Mouse (Mus musculus) spleen, postnatal 0 days (tissue): ENCODE results near the gene Cd200r2. TPM values are rescaled to one million over a fixed set of nuclear protein-coding genes. Genes with fewer than 3 reads are reported as not detected.

Experiments
- polyA plus RNA-seq: library from polyadenylated mRNA; unstranded; fragments of >200 nt; fragmentation: Nextera tagmentation; extraction: Ambion mirVana; gene quantifications from 2 replicates; pipeline ENCODE4 v1.2.1, GENCODE M21; 2015

The Cd200r2 gene
- polyA plus RNA-seq = not detected in 2 replicates

GRCm38 (mm10) chr16:44866797-44867196, at the start of gene Cd200r2:
Gene Cd200r2, plus strand, starts transcription at chr16:44867097.

GRCm38 (mm10) chr16:44943468-44943867, 76.6 kb downstream of the Cd200r2 start, which contains the start of gene Cd200r3:
Gene Cd200r3, plus strand, starts transcription at chr16:44943678.

Other genes with a start within 250 kb of the Cd200r2 start
- 3.7 and 3.8 TPM in 2 replicates for gene Nepro, start 142.8 kb upstream of the Cd200r2 start, polyA plus RNA-seq
- gene Gtpbp8, start 120.7 kb upstream of the Cd200r2 start, polyA plus RNA-seq = 18.7 and 20.3 TPM in 2 replicates
- 4.3 and 7.3 TPM in 2 replicates for gene Cd200r1, start 101.4 kb upstream of the Cd200r2 start, polyA plus RNA-seq
- 1.8 and 2.4 TPM in 2 replicates for gene Cd200r4, start 55.4 kb upstream of the Cd200r2 start, polyA plus RNA-seq
- 6.6 and 13.8 TPM in 2 replicates for gene Cd200r3, start 76.6 kb downstream of the Cd200r2 start, polyA plus RNA-seq
- 26.9 and 37.8 TPM in 2 replicates for gene Ccdc80, start 226.3 kb downstream of the Cd200r2 start, polyA plus RNA-seq